Mouse (Mus musculus) erythroblast, adult 5-6 weeks (primary cell): ENCODE measurements around the gene Cdkn2aip. TPM values are rescaled to one million over a fixed set of nuclear protein-coding genes. Genes with fewer than 3 reads are reported as not detected.

Experiments
- ATAC-seq: replicated peaks from 2 replicates; pipeline ENCODE4 v1.8.0; 2016; ENCODE audit warnings: moderate number of reproducible peaks, mild to moderate bottlenecking, moderate TSS enrichment, inconsistent platforms; ENCODE audit not compliant: poor library complexity, low FRiP score, severe bottlenecking
- total RNA-seq, 2 experiments: library from RNA; stranded (forward) in 1 of 2; stranded (reverse) in 1 of 2; fragments of 150-400 nt in 1 of 2; fragments of 200-764, 138-1000 nt in 1 of 2; gene quantifications; 2 replicates each; pipeline versions ENCODE4 v1.2.3 to v1.2.4; 2015 to 2017; ENCODE audit warnings: low replicate concordance in 2 of 2

The Cdkn2aip gene
- total RNA-seq, 2 experiments from 2014 or later: 6.7 to 10.6 TPM

GRCm38 (mm10) chr8:47702333-47702732 lies 11.4 kb downstream of the Cdkn2aip start:
- no peak for ATAC-seq

GRCm38 (mm10) chr8:47697696-47698095 lies 16.0 kb downstream of the Cdkn2aip start:
- no peak for ATAC-seq

DNA sequence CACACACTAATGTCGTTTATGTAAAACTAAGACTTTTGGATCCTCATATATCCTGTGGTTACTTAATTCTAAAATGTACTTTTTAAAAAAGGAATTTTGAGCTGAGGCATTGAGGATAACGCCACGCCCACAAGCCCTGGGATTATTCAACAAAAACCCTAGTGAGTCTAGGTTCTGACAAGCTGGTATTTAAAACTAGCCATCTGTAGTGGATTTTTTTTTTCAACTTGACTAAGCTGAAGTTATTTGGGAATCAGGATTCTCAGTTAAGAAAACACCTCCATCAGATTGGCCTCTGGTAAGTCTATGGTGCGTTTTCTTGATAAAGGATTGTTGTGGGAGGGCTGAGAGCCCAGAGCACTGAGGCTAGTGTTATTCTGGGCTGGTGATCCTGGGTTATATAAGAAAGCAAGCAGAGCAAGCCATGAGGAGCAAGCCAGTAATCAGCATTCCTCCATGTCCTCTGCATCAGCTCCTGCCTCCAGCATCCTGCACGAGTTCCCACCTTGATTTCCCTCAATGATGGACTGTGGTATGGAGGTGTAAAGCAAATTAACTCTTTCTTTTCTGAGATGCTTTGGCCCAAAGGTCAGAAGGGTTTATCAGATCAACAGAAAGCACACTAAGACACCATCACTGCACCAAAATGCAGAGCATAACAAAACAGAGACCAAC lies 18.2 kb downstream of the Cdkn2aip start:
- no peak for ATAC-seq

- no peak for ATAC-seq
These were observed 20.6 kb downstream of the Cdkn2aip start for GRCm38 (mm10) chr8:47693119-47693518.

DNA sequence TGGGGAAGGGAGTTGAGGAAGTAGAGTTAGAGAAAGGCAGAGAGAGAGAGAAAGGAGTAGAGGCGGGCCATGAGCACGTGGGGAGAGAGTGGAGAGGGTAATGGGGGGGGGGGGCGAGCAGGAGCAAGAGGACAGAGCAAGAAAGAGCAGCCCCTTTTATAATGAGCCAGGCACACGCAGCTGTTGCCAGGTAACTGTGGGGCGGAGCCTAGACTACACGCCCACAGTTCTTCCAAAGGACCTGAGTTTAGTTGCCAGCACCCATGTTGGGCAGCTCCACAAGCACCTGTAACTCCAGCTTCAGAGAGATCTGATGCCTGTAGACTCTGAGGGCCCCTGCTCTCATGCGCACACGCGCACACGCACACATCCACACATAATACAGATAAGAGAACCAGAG lies 21.9 kb downstream of the Cdkn2aip start:
- ATAC-seq: no peak

DNA sequence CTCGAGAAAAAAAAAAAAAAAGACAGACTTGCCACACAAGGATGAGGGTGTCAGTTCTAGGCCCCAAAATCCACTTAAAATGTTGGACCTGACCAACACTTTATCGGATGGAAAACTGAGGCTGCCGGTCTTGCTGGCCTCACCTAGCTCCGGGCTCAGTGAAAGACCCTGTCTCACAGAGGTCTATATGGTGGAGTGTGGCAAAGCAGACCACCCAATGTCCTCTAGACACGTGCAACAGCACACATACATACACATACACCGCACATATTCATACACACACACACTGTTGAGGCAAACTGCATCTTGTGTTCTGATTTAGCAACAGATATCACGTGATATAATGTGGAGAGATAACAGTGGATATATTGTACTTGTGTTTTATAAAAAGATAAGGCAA lies 22.4 kb downstream of the Cdkn2aip start:
- ATAC-seq: no peak

DNA sequence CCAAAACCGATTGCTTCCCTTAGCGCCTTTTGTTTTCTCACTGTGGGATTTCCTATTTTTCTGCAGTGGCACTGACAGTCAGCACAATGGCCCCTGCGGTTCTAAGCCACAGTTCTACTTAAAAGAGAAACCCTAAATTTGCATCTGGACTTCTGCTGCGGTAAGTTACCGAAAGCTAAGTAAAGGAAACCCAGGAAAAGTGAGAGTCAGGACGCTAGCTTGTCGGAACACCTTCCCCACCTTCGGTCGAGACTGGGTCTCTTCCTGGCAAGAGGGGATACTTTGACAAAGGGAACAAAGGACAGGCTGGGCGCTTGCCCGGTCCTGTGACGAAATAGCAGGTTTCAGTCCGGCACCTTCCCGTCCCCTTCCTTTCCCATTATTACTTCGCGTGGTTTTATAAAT lies 23.1 kb downstream of the Cdkn2aip start:
- no peak for ATAC-seq

DNA sequence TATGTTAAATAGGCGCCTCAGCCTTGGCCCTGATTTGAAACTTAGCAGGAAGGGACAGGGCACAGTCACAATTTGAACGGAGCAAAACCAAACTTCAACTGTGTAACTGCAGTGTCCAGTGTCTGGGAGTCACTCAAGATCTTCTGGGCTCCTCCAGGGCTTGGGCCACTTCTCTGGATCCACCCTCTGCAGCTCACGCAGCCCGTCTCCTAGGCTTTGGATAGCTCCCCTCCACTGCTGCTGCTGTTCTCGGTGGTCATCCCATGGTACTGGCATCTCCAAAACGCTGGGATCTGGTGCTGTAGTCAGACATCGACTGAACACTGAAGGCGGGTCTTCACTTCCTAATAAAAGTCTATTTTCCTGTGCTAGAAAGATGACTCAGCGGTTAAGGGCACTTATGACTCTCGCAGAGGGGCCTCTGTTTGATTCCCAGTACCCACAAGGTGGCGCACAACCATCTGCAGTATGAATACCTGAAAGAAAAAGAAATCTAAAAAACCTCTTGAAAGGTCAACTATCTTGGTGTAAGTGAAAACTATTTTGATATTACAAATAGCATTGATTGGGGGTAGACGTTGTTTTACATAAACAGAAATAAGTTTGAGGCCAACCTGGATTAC lies 23.9 kb downstream of the Cdkn2aip start:
- ATAC-seq: peak; percentile 62; the same call in 1 of the 2 replicates

DNA sequence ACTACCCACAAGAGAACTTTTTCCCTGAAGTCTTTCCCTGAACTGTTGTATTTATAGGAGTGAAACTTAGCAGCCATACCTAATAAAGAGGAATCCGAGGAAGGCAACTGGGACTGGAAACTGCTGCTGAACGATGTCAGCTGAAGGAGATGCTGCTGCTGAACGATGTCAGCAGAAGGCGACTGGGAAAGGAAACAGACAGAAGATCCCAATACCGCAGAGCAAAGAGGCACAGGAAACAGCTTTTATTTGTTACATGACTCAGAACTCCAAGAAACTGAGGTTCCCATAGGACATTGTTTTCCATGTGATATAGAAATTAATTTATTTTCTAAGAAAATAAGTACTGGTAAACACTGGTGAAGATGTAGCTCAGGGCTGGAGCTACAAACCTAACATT lies 29.3 kb downstream of the Cdkn2aip start:
- ATAC-seq: no peak

- ATAC-seq: no peak
These were observed 29.7 kb downstream of the Cdkn2aip start for GRCm38 (mm10) chr8:47683994-47684393.

DNA sequence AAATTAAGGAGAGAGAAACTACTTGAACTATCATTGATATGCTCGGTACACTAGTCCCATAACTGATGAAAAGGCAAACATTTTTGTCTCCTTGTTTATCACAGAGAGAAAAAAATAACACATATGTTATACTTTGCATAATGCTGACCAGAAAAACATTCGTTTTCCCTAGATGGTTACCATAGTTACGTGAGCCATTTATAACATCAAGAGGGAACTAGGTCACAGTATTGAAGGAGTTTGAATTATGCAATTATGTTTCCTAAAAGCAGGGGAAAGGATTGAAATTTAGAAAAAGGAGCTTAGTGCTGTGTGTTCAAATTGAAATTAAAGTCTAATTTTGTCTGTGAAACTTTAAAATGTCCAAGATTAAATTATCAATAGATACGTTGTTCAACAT lies 33.4 kb downstream of the Cdkn2aip start:
- no peak for ATAC-seq

DNA sequence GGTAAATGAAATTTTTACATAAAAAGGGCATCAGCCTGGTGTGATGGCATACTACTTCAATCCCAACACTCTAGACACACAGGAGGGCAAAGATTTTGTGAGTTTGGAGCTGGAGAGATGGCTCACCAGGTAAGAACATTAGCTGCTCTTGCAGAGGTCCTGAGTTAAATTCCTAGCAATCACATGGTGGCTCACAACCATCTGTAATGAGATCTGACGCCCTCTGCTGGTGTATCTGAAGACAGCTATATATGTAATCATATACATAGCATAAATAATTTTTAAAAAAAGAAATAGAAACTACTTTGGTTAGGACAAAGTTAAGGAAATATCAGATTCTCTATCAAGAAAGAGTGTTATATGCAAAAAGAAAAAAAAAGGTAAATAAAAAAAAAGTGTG lies 34.1 kb downstream of the Cdkn2aip start:
- no peak for ATAC-seq

DNA sequence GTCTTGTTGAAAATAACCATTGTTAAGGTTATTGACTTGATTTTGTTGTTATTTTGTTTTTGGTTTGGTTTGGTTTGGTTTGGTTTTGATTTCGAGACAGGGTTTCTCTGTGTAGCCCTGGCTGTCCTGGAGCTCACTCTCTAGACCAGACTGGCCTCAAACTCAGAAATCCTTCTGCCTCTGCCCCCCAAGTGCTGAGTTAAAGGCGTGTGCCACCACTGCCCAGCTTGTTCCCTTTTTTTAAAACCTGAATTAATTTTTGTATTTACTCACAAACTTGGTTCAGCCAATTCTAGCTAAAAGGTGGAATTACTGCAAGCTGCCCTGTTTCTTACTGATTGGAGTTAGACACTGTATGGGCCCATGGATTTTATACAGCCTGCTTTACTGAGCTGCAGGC lies 37.1 kb downstream of the Cdkn2aip start:
- no peak for ATAC-seq

DNA sequence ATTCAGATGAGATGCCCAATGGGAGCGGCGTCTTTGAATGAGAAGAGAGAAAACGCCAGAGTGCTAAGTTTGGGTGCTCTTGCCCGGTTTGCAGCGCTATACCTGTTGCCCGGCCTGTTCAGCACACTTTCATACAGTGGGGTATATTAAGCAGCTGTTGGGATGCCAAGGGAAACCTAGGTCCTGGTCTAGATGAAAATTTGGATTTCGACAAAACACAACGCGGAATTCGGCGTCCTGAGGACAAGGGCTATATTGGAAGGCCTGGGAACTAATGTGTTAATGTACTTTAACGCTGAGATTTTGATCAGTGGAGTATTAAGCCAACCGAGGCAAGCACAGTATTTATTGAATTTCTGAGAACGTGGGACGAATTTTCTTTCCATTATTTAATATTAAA lies 37.5 kb downstream of the Cdkn2aip start:
- ATAC-seq: no peak

DNA sequence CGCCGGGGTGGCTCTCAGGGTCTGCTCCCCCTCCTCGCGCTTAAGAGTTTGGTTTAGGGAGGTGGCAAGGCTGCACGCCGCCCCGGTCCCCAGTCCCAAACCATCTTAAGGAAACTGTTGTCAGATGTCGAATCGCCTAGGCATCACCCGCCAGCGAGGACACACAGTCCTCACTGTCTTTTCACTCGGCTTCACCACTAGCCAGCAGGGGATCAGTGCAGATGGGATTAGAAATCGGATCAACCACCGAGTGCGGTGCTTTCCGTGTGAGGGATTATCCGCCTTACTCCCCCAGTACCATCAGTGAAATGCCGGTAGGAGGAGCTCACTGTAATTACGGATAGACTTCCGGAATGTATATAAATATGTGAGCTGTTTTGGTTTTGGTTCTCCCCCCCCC lies 37.9 kb downstream of the Cdkn2aip start:
- ATAC-seq: peak; percentile 51

- peak; percentile 90 for ATAC-seq
These were observed 38.7 kb downstream of the Cdkn2aip start, which contains the start of gene Ing2 for GRCm38 (mm10) chr8:47674777-47675710. Ing2 (minus strand) TSS chr8:47675556.

DNA sequence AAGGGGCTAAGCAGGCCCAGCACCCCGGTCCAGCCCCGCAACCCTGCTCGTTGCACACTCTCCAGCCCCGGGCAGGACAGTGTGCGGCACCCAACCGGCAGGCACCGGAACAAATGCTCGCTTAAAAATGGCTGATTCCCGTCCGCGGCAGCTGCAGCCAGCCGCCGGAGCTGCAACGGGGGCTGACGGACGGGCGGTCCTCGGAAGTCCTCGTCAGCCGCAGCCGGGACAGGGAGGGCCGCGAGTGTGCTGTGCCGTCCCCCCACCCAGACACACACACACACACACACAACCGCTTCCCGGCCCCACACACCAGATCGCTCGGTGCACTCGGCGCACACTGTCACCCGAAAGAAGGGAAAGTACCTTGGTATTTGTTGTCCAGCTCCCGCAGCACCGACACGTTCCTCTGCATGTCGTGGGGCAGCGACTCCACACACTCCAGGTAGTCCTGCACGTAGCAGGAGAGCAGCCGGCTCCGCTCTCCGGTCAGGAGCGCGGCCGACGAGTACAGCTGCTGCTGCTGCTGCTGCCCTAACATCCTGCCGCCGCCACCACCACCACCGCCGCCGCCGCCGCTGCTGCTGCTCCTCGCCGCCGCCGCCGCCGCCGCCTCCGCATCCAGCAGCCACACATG lies 39.5 kb downstream of the Cdkn2aip start:
- peak; percentile 1; the same call in 1 of the 2 replicates for ATAC-seq

DNA sequence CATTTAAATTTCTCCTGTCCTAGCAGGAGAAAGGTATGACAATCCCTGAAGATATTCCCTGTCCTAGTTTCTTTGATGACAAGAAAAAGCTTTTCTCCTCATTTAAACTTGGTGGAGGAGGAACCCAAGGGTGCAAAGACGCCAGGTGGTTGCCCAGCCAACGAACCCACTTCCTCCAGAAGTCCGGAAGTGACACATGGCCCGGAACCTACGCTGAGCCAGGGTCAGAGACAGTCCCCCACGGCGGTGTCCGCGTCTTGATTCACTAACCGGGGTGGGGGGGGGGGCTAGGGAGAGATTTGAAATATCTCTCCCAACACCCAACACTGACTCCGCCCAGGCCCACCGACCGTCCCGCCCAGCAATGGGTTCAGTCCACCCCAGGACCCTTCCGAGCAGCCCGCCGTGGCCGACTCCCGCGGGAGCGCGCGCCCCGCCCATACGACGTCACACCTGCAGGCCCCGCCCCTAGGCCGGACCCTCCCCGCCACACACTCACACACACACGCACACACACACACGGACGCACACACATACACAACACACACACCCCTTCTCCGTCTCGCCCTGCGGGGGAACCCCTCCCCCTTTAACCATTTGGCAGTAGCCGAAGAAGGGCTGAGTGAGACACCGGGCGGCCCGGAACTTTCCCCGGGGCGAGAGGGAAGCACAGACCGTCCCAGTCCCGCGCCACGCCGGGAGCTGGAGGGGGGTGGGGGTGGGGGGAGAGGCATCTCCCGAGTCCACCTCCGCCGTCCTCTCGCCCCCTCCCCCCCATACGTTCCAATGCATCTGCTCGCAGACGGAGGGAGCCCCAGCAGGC lies 40.2 kb downstream of the Cdkn2aip start:
- peak; percentile 57 for ATAC-seq

GRCm38 (mm10) chr8:47664231-47664785 lies 49.4 kb downstream of the Cdkn2aip start:
- ATAC-seq: no peak
